Mouse (Mus musculus) T-helper 2 cell (primary cell): ENCODE data around the gene Ace3.

Experiments
- in situ Hi-C: fragments of 300-600 bp; cut with MboI, MseI; formaldehyde crosslinking; loops from one replicate; pipeline ENCODE4 v1.15.1; 2025; ENCODE audit warnings: high pct_unique_total_duplicates

The Ace3 gene

GRCm38 (mm10) chr11:106044349-106044748, 49.9 kb downstream of the Ace3 start:
- in situ Hi-C loops: no loop called here

GRCm38 (mm10) chr11:106045256-106045655, 50.8 kb downstream of the Ace3 start:
- in situ Hi-C loops: no loop called here

GRCm38 (mm10) chr11:106045780-106046179, 51.3 kb downstream of the Ace3 start:
- in situ Hi-C loops: no loop called here

DNA sequence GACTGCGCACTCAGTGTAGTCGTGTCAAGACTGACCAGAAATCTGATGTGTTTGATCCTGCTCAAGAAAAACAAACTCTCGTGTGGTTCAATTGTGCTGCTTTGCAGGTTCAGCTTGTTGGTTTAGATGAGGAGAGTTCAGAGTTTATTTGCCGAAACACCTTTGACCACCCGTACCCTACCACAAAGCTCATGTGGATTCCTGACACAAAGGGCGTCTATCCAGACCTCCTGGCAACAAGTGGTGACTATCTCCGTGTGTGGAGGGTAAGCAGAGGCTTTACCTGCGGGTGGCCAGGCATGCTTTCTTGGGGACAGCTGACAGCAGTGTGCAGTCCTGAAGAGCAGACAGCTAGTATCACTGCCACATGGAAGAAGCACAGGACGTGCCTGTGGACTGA, 52.1 kb downstream of the Ace3 start:
- in situ Hi-C loops: no loop called here

DNA sequence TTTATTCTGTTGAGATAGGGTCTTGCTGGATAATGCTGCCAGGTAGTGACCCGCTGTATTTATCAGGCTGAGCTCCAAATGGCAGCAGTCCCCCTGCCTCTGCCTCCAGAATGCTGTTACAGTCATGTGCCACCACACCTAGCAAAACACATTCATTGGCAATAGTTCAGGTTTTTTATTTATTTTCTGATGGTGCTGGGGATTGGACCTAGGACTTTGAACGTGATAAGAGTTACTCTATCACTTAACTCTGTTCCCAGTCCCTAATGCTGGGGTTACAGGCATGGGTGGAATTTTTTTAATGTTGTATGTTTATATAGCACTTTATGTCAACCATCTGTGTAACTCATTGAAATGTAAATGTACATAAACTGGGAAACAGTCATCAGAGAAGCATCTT, 59.4 kb downstream of the Ace3 start:
- in situ Hi-C loops: no loop called here

GRCm38 (mm10) chr11:106054600-106054999, 60.1 kb downstream of the Ace3 start:
- in situ Hi-C loops: no loop called here
